Mouse (Mus musculus) embryo, embryonic 10 days (tissue): ENCODE data around the gene Ppard.
"Not testable (repeated sequence)": the region's sequence is repeated elsewhere in the genome, so short reads cannot be mapped to it uniquely, and the experiment has no call there.

Source experiments
- DNase-seq: peaks from one replicate; pipeline ENCODE4 v3.0.0-alpha.2; 2015; ENCODE audit warnings: low spot score

Gene Ppard

DNA sequence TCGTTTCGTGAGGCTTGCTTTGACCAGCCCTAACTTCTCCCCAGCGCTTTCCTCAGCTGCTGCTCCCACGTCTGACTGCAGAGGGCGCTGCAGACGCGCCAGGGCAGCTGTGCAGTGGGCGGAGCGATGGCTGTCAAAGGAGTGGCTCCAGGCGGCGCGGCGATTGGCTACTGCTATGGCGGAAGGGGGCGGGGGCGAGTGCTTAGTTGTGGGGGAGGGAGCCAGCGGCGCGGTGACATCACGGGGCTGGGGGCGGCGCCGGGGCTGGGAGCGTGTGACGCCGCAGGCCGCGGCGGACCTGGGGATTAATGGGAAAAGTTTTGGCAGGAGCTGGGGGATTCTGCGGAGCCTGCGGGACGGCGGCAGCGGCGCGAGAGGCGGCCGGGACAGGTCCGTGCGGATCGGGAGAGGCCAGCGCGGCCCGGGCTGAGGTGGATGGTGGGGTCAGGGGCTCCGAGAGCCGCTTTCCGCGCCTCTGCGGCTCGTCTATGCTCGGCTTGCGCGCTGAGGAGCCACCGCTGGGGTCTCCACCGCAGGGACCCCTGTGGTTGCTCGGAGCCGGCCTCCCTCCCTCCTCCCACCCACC lies at the start of gene Ppard:
Gene Ppard, plus strand, starts transcription at position 226 of the 586 bp plus-strand sequence.
- DNase-seq: peak; percentile 99

DNA sequence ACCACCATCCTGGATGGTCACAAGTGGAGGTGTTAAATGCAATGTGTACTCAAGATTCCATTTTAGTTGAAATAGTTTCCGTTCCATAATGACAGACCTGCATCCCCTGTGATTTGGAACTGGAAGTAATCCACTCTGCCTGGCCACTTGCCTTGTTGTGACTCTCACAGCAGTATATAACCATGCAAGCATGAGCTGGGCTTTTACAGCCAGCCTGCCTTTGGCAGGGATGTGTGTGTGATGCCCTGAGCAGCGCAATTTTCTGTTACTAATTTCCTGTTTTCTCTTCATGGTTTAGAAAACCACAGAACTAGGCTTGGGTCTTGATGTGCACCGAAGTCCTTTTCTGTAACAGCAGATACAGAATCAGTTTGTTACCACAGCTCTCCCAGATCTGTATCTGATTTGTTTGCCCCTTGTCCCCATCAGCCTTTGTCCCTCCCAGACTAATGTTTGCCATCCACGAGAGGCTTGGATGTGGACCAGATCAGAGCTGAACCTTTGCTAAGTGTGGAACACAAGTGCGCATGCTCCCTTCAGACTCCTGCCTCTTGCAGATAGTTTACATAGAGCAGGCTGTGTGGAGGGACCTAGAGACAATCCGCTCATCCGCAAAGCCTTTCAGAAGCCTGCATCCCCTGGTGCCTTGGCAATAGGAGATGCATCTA lies 47.4 kb upstream of the Ppard start:
- no peak for DNase-seq

DNA sequence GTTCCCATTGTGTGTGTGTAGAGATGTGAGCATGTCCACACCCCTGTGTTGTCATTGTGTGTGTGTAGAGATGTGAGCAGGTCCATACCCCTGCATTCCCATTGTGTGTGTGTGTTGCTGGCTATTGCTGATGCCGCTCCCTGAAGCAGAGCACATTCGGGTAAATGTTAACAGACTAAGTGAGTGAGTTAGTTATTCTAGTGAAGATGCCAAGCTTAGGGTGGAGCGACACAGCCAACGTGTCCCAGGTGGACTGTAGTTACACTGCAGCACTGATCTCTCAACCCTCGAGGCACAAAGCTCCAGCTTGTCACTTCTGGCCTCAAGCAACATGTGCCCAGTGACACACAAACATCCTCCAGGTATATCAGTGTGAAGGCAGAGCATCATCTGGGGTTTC lies 44.2 kb upstream of the Ppard start:
- DNase-seq: no peak

DNA sequence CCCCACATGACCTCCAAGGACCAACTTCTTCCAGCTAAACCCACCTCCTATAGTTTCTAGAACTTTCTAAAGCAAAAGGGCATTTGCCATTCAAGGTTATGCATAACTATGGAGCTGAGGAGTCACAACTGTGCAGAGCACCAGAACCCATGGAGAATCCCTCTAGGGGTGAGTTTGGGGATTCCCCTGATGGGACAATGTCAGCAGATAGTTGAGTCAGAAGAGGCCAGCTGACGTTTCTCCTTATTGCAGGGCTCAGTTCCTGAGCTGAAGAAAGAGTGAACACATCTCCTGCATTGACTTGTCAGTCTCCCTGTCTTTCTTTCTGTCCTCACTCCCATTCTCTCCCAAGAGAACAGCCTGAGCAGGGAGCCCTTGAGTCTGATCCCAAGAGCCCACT lies 39.7 kb upstream of the Ppard start:
- no peak for DNase-seq

DNA sequence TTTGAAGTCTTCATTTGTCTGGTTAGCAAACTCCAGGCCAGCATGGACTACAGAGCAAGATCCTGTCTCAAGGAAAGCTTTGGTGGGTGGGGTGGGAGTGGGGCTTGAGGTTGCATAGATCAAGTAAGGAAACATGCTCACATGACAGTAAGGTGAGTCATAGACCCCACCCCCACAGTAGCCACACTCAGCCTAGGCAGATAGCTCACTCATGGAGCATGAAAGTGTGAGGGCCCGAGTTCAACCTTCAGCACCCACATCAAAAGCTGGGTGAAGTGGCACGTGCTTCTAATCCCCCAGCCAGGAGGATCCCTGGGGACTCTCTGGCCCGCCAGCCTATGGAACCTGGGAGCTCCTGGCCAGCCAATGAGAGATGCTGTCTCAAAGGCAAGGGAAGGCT lies 38.9 kb upstream of the Ppard start:
- no peak for DNase-seq

DNA sequence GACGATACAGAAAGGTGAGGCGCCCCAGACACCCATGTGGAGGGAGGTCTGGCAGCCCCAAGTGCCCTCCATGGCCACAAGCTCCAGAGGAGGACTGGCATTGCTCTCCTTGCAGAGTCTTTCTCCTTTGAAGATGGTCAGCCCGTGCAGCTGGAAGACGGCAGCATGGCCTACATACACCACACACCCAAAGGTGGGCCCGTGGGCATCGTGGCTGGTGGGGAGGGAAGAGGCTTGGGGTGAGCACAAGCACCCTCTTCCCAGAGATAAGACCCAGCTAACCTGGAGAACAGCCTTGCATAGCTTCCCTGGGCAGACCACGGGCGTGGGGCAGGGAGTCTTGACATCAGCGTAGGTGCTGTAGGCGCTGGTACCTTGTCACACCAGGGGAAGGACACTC lies 37.5 kb upstream of the Ppard start:
- no peak for DNase-seq

DNA sequence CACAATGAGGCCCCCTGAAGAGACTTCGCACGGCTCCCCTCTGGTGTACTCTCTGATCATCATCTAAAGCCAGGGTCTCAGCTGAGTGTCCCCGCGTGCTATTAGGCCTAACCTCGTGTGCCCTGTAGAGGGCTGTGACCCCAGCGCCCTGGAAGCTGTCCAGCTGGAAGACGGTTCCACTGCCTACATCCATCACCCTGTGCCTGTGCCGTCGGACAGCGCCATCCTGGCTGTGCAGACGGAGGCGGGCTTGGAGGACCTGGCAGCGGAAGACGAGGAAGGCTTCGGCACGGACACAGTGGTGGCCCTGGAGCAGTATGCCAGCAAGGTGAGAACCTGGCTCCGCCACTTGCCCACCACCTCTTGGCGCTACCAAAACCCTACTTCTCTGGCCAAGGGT lies 34.9 kb upstream of the Ppard start:
- peak; percentile 42 for DNase-seq

DNA sequence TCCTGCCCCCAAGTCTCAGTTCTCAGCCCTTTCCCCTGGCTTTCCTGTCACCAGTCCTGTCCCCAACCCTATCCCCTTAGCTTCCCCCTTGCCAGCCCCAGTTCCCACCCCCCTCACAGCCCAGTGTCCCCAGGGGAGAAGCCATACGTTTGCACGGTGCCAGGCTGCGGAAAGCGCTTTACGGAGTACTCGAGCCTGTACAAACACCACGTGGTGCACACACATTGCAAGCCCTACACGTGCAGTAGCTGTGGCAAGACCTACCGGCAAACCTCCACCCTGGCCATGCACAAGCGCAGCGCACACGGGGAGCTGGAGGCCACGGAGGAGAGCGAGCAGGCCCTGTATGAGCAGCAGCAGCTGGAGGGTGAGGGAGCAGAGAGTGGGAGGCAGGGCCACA lies 30.5 kb upstream of the Ppard start:
- no peak for DNase-seq

DNA sequence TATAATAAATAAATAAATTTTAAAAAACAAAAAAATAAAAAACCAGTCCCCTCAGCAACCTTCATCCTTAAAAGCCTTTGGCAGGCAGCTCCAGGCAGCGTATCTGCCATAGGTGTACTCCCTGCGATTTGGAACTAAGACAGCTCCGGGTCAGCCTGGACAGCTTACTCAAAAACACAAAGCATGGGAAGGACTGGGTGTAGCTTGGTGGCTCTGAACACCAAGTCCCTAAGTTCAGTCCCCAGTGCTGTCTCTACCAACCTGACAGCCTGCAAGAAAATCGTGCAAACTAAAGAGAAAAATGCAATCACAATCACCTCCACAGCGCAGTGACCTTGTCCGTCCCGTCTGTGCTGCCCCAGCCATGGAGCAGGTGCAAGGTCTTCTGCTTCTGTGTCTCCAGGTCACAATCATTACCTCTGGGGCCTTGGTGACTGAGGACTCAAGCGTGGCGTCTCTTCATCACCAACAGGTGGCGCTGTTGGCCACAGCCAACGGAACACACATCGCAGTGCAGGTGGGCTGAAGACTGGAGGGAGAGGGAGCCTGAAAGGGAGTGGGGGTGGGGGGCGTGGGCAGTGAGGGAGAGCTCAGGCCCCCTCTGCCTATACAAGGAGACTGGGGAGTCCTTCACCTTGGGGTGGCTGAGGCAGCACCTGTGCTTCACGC lies 28.3 kb upstream of the Ppard start:
- DNase-seq: peak; percentile 85

DNA sequence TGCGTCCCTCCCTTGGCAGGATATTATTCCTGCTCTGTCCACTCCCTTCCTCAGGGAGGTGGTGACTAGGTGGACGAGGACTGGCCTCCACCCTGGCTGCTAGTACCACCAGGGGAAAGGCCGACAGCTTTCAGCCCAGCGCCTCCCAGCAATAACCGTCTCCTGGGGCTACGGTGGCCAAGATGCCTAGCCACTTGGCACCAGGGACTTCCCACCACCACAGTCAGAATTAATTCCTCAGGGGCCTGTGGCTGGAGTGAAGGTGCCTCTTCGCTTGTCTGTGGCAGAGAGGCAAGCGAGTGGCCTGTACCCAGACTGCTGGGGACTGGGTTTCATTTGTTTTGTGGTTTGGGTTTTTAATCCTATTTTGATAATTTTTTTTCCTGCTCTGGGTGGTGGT lies 27.1 kb upstream of the Ppard start:
- no peak for DNase-seq

DNA sequence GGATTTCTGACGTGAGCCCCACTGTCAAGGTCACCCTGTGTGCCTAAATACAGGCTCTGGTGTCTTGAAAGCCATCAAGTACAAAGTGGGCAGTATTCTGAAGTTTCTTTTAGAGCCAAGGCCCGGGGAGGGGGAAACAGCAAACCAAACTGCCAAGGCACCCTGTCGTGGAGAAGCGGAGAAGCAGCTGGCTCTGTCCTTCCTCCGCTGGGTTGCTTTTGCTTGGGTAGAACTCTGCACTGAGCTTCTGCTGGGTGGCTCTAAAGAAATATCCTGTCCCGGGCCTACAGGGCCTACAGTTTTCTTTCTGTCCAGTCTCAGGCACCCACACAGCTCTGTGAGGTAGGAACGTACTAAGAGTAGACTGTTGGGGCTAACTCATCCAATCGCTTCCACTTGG lies 25.4 kb upstream of the Ppard start:
- DNase-seq: no peak

DNA sequence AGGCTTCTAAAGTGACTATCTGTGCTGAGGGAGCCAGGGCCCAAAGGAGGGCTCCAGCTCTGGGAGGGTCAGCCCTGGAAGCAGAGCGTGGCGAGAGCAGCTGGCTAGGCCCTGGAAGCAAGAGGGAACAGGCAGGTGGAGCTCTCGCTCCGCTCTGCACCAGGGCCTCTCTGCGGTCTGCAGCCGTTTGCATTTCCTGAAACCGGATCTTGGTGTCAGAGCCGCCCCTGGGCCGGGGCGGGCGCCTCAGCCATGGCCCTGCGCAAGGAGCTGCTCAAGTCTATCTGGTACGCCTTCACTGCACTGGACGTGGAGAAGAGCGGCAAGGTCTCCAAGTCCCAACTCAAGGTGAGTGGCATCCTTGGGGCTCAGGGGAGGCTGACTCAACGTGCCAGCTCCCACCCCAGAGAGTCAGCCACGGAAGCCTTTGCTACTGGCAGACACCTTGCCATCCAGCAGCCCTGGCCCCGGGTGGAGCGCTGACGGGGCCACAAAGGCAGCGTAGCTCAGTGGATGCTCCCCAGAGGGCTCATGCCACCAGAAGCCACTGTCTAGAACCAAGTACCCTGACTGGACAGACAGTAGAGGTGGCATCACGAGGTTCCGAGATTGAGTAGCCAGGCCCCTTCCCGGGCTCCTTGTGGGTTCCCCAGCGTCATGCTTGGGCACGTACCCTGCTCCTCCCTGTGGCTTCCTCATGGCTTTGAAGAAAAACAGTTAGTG lies 24.7 kb upstream of the Ppard start, which contains the start of gene Def6:
Gene Def6, plus strand, starts transcription at position 188 of the 723 bp plus-strand sequence.
- DNase-seq: peak; percentile 85

DNA sequence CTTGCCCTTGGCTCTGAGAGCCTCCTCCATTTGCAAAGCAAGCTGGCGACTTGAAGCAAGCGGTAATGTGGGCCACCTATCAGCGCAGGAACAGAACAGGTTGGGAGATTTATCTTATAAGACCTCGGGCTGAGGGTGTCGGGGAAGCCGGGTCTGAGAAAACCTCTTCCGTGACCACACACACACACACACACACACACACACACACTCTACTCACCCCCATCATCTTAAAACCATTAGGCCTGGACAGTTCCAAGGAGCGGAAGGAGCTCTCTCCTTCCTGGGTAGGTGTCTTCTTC lies 24.2 kb upstream of the Ppard start:
- DNase-seq: no peak

DNA sequence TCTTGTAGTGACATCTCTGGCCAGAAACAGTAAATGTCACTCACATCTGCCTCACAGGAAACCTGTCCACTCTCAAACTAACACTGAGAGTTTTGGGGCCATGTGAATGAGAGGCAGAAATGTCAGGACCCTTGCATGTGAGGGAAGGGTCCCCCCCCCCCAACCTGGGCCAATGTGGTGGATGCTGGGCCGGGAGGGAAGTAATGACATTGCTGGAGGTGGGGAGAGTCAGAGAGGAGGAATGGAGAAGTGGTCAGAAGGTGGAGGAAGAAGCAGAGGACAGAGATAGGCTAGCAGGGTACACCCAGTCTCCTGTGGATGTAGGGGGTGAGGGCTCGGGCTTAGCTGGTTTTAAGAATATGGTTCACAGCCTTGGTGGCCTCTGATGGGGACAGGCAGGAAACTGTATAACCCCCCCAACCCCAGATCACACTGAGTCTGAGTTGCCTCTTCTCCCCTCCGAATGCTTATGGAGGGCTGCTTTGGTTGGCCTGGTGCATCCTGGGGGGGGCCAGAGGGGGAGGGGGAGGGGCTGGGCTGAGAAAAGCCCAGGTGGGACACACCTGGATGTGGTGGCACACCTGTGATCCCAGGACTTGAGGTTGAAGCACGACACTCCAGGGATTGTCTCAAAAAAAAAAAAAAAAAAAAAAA lies 22.9 kb upstream of the Ppard start:
- DNase-seq: no peak

DNA sequence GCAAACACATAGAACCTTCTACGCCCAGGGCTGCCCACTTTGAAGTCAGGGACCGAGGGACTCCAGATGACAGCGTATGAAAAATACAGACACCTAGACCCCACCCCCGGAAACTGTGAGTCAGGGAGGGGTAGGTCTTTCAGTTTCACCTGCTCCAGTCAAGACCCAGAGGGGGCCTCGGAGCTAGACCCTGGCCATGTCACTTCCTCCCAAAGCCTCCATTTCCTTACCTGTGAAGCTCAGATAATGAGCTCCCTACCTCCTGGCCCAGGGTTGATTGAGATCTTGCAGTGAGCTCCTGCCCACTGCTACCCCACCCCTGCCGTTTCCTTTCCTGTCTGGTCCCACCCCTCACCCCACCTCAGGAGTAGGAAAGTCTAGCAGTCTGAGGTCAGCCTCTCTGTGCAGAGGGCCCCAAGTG lies 20.6 kb upstream of the Ppard start:
- DNase-seq: no peak

DNA sequence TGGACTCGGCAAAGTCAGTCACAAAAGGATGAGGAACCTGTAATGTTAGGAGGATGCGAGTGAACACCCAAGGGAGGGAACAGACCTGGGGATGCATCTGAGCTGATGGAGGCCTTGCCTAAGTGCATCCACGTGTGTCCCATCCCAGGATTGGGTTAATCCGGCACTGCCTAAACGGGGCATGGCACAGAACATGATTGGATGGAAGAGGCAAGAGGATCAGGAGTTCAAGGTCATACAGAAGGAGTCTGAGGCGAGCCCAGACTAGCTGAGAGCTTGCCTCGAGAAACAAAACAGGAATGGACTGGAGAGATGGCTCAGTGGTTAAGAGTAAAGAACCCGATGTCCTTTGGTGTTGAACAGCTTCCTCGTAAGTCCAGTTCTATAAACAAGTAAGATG lies 20.1 kb upstream of the Ppard start:
- no peak for DNase-seq

DNA sequence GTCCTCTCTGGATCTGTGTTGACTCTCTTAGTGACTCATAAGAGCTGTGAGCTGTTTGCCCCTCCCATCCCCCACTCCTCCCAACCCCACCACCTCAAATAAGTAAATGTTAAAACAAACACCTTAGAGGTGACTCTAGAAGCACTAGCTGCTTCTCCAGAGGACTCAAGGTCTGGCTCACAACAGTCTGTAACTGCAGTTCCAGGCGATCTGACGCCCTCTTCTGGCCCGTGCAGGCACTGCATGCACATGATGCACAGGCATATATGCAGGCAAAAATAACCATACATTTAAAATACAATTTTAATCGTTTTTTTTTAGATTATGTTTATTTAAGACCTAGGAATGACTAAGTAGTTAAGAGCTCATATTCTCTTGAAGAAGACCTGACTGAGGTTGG lies 19.3 kb upstream of the Ppard start:
- peak; percentile 46 for DNase-seq

DNA sequence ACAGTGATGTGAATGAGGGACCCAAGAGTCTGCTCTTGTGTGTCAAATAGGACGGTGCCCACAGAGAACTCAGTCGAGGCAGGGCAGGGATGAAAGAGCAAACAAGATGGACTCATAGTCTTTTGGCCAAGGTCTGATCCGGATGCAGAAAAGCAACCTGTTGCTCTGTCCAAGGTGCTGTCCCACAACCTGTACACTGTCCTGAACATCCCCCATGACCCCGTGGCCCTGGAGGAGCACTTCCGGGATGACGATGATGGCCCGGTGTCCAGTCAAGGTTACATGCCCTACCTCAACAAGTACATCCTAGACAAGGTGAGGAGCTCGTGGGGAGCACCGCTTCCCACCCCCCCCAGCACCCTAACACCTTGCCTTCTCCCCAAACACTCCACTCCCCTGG lies 15.7 kb upstream of the Ppard start:
- no peak for DNase-seq

DNA sequence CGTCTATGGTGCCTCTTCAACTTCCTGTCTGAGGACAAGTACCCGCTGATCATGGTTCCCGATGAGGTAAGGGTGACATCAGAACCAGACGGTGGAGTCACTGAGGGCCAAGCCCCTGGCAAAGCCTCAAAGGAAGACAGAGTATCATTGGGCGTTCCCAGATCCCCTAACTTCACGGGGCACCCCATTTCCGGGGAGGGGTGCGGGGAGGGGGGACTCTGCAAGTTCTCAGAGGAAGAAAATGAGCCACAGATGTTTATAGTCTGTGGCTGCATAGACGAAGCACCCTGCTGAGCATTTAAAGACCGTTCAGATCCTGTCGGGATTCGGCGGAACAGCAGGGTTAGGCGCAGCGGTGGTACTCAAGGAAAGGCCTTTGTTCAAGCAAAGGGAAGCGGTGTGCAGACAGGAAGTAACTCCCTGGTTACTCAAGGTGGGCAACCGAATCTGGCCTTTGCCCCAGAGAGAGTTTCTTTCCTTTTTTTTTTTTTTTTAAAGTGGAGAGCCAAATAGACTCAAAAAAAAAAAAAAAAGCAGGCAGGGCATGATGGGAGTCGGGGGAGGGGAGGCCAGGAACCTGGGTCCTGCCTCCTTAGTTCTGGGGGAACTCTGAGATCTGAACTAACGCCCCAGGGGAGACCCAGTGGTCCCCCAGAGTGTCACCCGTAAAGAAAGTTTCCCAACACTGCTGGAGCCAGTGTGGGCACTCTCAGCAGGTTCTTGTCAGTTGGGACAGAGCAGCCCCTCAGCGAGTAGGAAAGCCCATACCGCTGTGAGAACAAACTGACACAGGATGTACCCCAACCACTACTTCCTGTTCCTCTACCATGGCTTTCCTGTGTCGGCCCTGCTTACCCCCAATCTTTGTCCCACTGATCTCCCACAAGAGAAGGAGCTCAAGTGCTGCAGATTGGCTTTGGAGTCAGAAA lies 14.5 kb upstream of the Ppard start:
- DNase-seq: peak; percentile 40

DNA sequence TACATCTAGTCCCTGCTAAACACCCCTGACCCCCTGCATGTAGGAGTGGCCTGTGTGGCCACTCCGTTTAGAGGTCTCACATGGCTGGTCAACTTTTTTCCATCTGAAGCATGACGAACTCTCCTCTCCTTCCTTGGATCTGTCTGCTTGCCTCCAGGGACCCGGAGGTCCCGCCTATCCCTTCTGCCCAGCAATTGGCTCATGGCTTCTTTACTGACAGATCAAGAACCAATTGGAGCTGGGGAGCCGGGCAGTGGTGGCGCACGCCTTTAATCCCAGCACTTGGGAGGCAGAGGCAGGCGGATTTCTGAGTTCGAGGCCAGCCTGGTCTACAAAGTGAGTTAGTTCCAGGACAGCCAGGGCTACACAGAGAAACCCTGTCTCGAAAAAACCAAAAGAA lies 10.0 kb upstream of the Ppard start:
- not testable (repeated sequence) for DNase-seq
